Mouse (Mus musculus) splenic B cell, adult 2 months (primary cell): Measurements from ENCODE around the gene Muc4.

Experiments
- DNase-seq: peaks from one replicate; pipeline ENCODE4 v3.0.0-alpha.2; 2011; ENCODE audit warnings: low read depth, low spot score
- H3K27me3 ChIP-seq: 2 replicates; pipeline ENCODE4 v1.6.1; 2012; ENCODE audit warnings: mild to moderate bottlenecking, low read length, moderate library complexity, mixed read lengths; ENCODE audit not compliant: control insufficient read depth, poor library complexity, insufficient read depth, severe bottlenecking
- H3K36me3 ChIP-seq: 2 replicates; pipeline ENCODE4 v1.6.1; 2012; ENCODE audit warnings: mild to moderate bottlenecking, low read length, moderate library complexity, mixed read lengths; ENCODE audit not compliant: control insufficient read depth, poor library complexity, insufficient read depth, severe bottlenecking

Muc4 gene

DNA sequence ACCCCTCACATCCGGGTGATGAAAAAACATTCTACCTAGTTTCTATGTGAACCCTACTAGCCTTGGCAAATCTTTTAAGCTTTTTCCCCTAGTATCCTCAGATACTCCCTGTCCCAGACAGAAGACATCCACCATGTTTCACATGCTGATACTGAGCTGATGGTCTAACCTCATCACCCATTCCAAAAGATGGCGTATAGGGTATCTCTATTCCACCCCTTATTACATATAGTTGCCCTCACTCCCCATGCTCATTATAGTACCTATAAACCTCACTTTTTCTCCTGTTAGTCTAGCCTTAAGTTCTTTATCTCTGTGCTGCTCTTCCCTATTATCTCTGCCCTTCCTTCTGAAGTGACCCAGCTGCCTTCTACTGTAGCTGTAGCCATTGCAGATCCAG, at the start of gene Muc4:
TSS of gene Muc4 (plus strand) at position 301 of the 400 bp plus-strand sequence.
- H3K27me3 ChIP-seq, result no peaks in the 10 kb centered on the region
- no peaks in the 10 kb centered on the region for H3K36me3 ChIP-seq
- no peak for DNase-seq

DNA sequence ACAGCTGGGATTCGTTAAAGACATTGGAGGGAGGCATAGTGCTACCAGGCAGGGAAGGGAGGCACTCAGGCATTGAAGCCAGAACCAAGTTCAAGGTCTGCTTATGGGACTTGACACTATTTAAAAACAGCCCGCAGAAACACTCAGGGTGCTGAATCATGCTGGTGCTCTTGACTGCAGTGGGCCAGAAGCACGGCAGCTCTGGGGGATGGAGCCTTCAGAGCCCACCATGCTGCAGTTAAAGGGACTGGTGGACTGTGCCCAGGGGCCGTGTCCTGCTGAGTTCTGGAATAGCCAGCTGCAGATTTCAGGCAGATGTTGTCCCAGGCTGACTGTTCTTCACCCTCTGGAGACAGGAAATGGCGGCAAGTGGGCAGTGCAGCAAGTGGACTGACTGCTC, 49.7 kb upstream of the Muc4 start:
- no peak for DNase-seq
- Histone ChIP-seq H3K27me3 (no peaks in the 10 kb centered on the region), H3K36me3 (peaks cover 3% of the 10 kb centered on the region; the same call in 1 of the 2 replicates)

DNA sequence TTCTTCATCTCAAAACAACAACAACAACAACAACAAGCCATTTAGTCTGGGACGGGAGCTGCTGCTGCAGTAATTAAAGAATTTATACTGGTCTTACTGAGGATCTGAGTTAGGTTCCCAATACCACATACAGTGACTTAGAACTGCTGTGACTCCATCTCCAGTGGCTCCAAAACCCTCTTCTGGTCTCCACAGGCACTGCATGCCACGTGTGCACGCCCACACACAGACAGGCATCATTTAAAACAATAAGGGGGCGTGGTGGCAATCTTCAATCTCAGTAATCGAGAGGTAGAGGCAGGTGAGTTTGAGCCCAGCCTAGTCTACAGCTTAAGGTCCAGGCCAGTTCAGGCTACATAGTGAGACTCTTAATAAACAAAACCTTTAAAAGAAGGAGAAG, 48.5 kb upstream of the Muc4 start:
- no peaks in the 10 kb centered on the region for H3K27me3 ChIP-seq
- DNase-seq, result peak; percentile 28
- H3K36me3 ChIP-seq, result 0 out of 2 replicates have a peak, but pooled peaks cover 2% of the 10 kb centered on the region

DNA sequence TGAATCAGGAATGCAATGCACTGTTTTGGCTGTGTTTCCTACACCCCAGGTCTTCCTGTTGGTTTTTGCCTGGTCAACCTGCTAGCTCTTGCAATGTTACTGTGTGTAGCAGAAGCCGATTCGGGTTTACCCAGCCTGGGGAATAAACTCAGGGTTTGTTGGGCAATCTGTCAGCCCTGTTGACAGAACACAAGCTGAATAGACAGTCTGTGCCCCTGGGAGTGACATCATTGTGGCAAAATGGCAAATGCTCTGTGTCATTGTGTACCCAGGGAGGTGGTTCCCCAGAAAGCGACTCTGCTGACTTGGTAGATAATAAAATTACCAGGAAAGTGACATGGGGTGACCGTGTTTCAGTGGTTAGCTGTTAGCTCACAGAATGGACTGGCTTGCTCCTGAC, 46.9 kb upstream of the Muc4 start:
- Histone ChIP-seq H3K36me3 (no peaks in the 10 kb centered on the region), H3K27me3 (no peaks in the 10 kb centered on the region; the same call in 1 of the 2 replicates)
- no peak for DNase-seq

DNA sequence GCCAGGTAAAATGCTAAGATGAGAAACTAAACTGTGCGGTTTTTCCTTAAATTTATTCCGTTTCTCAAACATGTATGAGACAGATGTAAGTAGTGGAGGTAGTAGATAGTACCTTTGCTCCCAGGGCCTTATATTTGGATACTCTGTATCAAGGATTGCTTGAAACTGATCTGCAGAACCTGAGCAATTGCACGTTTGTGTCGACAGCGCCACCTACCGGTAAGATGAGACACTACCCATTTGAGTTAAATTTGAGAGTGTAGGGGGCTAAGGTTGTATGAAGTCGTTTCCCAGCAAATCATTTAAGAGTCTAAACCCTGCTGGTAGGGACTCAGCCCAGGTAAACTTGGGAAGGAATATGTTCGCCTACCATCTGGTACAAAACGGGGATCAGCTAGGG, 46.2 kb upstream of the Muc4 start:
- peak; percentile 83 for DNase-seq
- no peaks in the 10 kb centered on the region; the same call in 1 of the 2 replicates for H3K27me3 ChIP-seq
- no peaks in the 10 kb centered on the region for H3K36me3 ChIP-seq

DNA sequence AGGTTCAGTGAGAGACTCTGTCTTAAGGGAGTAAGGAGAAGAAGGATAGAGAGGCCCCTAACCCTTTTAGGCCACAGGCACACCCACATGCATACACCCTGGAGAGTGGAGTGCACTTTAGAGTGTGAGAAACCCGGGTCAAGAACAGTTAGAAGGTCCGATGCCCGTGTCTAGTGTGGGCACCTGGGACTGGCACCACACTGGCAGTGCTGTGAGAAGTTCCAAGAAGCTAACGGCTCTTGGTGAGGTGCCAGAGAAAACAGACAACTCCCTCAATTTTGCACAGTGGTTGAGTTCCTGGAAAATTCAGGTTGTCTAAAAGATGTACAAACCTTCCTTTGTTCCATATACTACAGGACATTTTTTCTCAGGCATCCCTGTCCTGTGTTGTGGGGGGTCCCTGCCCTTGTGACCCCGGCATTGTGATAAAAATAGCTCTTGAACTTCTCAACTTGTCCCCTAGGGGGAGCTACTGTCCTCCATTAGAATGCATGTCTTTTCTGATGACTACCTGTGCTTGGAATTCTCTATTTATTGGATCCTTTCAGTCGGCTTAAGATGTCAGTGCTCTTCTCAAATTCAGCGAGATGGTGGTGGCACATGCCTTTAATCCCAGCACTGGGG, 38.7 kb upstream of the Muc4 start:
- Histone ChIP-seq H3K27me3 (no peaks in the 10 kb centered on the region; the same call in 1 of the 2 replicates), H3K36me3 (no peaks in the 10 kb centered on the region)
- DNase-seq, result peak; percentile 67

DNA sequence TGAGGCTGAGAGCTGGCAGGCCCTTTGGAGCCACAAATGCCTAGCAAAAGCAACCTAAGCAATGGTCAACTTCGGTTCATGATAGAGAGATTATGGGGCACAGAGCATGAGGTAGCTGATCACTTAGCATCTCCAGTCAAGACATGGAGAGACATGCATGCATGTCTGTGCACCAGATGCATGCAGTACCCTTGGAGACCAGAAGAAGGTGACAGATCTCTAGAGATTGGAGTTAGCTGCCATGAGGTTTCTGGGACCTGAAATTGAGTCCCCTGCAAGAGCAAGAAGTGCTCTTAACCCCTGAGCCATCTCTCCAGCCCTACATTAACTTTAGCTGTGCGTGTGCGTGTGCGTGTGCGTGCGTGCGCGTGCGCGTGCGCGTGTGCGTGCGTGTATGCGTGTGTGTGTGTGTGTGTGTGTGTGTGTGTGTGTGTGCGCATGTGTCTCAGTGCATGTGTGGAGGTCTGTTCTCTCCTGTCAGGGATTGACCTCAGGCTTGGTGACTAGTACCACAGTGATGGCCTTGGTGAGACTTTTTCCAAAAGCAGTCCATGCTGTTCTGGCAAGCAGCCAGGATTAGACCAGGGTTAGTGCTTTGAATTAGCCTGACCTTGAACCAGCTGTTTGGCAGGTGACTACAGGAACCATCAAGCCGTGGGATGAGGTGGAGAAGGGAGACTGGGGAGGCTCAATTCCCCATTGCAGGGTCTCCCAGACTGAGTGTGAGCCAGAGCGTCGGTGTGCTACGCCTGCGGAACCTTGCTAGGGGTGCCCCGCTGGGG, 37.8 kb upstream of the Muc4 start:
- DNase-seq, result peak; percentile 24
- no peaks in the 10 kb centered on the region; the same call in 1 of the 2 replicates for H3K27me3 ChIP-seq
- H3K36me3 ChIP-seq, result no peaks in the 10 kb centered on the region

DNA sequence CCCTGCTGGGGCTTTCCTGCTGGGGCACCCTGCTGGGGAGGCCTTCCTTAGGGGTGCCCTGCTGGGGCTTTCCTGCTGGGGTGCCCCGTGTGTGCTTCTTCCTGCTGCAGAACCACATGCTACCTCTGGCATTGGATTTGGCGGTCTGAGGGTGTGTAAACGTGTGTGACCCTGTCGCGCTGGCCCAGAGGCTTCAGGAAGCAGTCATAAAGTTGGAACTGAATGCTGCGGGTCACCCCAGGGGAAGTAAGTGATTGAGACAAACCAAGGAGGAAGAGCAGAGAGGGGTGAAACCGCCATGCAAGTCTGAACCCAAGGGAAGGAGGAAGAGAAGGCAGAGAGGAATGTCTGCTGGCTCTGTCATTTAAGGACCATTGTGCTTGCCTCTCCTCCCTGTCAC, 37.1 kb upstream of the Muc4 start:
- H3K36me3 ChIP-seq, result no peaks in the 10 kb centered on the region
- H3K27me3 ChIP-seq, result no peaks in the 10 kb centered on the region; the same call in 1 of the 2 replicates
- DNase-seq, result no peak

DNA sequence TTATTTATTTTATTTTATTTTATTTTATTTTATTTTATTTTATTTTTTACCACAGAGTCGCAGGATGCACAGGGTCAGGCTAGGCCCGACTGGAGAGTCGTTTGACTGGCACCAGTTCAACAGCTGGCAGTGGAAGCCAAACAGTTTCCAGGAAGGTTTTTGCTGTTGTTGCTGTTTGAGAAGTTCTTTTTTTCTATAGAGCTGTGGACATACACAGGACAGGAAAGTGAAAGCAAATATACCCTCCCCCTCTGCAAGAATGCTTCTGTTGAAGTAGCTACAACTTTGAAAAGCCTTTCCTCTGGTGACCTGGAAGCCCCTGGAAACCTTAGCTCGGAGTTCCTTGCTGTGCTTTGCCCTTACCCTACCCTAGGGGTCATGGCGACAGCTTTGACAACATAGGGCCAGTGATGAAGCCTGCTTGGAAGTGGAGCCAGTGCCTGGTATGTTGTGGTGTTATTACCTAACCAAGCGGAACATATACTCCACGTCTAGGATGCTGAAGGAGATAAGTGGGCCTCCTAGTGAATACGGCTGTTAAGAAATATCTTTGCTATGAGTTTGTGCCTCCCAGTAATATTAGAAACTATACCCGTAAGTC, 32.3 kb upstream of the Muc4 start:
- DNase-seq, result no peak
- Histone ChIP-seq H3K27me3 (no peaks in the 10 kb centered on the region), H3K36me3 (no peaks in the 10 kb centered on the region)

DNA sequence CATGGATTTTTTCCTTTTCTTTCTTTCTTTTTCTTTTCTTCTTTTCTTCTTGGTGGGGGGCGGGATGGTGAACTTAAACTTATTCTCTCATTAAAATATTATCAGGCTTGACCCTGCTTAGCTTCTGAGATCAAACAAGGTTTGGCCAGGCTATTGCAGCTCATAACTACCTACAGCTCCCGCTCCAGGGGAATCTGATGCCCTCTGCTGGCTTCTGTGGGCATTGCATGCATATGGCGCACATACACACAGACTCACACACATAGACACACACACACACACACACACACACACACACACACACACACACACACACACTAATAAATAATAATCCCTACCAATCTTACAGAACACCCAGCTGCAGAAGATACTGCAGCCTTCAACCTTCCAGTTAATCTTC, 30.1 kb upstream of the Muc4 start:
- DNase-seq, result no peak
- Histone ChIP-seq H3K27me3 (no peaks in the 10 kb centered on the region), H3K36me3 (no peaks in the 10 kb centered on the region)

DNA sequence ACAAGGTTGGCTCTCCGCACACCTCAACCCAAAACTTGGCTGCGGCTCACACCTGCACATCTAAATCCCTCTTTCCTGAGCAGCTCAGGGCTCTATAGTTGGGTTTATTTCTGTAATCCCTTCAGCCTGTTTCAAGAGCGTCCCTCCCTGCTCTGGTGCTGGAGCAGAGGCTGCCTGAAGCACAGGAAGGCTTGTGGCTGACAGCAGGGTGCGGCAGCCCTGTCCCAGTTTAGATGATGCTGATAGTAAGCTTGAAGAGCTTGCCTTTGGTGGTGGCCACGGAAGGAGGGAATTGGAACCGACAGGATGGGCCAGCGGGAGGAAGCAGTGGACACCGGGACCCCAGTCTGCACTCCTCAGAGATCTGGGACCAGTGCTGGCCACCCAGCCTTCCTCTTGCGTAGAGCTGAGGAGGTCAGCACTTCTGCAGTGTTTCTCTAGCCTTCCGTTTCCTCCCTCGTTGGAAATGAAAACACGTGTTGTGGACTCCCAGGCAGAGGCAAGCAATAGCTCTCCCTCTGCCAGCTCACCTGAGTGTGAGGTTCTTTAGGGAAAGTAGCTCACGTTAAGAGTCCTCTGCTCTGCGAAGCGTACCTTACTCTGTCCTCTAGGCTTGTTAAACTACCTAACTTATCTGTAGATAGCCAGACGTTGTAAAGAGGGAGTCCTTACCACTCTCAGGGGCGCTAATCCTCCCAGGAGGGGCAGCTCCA, 28.4 kb upstream of the Muc4 start:
- no peaks in the 10 kb centered on the region for H3K36me3 ChIP-seq
- H3K27me3 ChIP-seq, result no peaks in the 10 kb centered on the region
- DNase-seq, result no peak

DNA sequence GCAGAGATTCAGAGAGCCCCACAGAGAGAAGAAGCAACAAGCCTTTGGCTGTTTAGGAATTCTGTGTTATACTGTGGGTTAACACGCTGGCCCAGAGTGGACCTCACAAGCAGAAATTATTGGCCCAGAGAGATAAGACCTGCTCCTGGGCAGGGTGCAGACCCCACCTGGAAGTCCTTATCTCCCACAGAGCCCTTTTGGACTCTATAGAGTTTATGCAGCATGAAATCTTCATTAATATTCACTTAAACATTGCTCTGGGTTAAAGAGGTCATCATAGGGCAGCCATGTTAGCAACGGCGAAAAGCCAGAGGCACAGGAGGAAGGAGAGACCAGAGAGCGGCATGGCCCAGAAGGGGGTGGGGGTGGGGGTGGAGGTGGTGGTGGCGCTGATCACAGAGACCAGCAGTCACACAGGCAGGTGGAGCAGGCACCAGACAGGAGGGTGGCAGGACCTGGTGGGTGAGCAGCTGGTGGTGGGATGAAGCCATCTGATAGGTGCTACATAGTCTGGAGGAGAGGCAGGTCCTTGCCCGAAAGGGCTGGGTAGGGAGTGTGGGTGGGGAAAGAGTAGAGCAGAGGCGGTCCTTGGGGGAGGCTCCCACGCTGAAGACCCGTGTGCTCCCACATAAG, 27.7 kb upstream of the Muc4 start:
- no peak for DNase-seq
- H3K36me3 ChIP-seq, result no peaks in the 10 kb centered on the region

DNA sequence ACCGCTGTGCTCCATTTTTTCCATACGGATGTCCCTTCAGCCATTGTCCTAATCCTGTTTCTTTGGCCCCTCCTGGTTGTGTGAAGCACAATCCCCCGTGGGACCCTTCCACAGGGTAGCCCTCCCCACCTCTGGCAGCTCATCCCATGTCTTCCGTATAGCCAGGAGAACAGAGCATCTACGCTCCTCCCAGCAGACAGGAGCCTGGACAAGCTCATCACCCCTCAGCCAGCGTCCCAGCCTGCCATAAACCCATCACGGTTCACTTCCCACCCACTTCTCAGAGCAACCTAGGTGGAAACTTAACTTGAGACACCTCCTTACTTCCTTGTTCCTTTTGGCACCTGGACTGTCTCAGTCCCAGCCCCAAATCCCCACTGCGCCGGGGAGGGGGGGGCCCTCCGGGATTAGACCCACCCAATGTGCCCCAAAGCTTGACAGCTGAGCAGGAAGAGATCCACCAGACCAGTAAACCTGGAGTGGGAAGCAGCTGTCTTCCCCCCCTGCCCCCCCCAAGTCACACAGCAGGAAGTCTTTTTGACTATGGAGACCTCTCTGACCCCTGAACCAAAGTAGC, 27.1 kb upstream of the Muc4 start:
- no peak for DNase-seq
- no peaks in the 10 kb centered on the region for H3K36me3 ChIP-seq
- no peaks in the 10 kb centered on the region for H3K27me3 ChIP-seq

More for the DNA sequence above, 27.7 kb upstream of the Muc4 start:
- H3K27me3 ChIP-seq, result no peaks in the 10 kb centered on the region

DNA sequence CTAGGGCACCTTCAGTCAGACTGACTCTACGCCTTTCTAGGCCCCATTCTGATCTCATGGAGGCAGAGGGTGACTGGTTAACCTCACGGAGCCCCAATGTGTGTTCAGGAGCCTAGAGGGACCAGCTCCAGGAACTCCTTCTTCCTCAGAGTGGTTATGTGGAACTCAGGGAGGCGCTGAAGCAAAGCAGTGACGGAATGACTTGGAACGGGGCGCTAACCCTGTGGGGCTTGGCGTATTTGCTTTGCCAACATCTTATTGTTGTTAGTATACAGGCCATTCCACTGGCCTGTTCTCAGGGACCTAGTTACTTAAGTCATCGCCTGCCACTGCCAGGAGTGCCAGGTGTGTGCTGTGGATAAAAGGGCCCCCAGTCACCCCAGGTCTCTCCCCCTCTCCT, 26.6 kb upstream of the Muc4 start:
- H3K27me3 ChIP-seq, result no peaks in the 10 kb centered on the region
- no peaks in the 10 kb centered on the region for H3K36me3 ChIP-seq
- no peak for DNase-seq
